Mouse (Mus musculus) liver, embryonic 14.5 days (tissue): ENCODE data around the gene 4931428F04Rik.
A peak's percentile ranks its signal among the peaks of the same experiment; 100 is the strongest.

Experiments used
- CTCF ChIP-seq: IDR thresholded peaks from 2 replicates; pipeline ENCODE4 v1.5.1; 2016; ENCODE audit warnings: antibody characterized with exemption, low read depth, control low read depth
- EP300 ChIP-seq: IDR thresholded peaks from 2 replicates; pipeline ENCODE4 v1.6.1; 2016; ENCODE audit warnings: antibody characterized with exemption, low read depth

GRCm38 (mm10) chr8:105288958-105289732 lies 519 bp downstream of the 4931428F04Rik start:
- TF ChIP-seq EP300 (no peak), CTCF (peak; percentile 47)
